Mouse (Mus musculus) WW6 (cell line): ENCODE results near the gene Olfr344.

Experiments used
- DNase-seq: peaks from one replicate; pipeline ENCODE4 v3.0.0-alpha.2; 2013; ENCODE audit warnings: low read depth, low spot score

The Olfr344 gene

GRCm38 (mm10) chr2:36566362-36566761 is at the start of gene Olfr344:
Gene Olfr344, plus strand, starts transcription at chr2:36566662.
- no peak for DNase-seq

- DNase-seq, result no peak
Observed at GRCm38 (mm10) chr2:36524698-36525097, 41.8 kb upstream of the Olfr344 start, which contains the start of gene Olfr342. Gene Olfr342, plus strand, starts transcription at chr2:36524998.

GRCm38 (mm10) chr2:36565156-36565555 is 1.3 kb upstream of the Olfr344 start:
- DNase-seq, result no peak

- DNase-seq, result no peak
Observed at GRCm38 (mm10) chr2:36567022-36567421, 560 bp downstream of the Olfr344 start.

- DNase-seq, result no peak
Observed at GRCm38 (mm10) chr2:36567845-36568244, 1.4 kb downstream of the Olfr344 start.
